Mouse (Mus musculus): Measurements from ENCODE around the gene Cbx2. TPM values are rescaled to one million over a fixed set of nuclear protein-coding genes. Genes with fewer than 3 reads are reported as not detected.

The Cbx2 gene
- polyA plus RNA-seq, 1 experiment from 2014 or later, result 6.9 TPM

DNA sequence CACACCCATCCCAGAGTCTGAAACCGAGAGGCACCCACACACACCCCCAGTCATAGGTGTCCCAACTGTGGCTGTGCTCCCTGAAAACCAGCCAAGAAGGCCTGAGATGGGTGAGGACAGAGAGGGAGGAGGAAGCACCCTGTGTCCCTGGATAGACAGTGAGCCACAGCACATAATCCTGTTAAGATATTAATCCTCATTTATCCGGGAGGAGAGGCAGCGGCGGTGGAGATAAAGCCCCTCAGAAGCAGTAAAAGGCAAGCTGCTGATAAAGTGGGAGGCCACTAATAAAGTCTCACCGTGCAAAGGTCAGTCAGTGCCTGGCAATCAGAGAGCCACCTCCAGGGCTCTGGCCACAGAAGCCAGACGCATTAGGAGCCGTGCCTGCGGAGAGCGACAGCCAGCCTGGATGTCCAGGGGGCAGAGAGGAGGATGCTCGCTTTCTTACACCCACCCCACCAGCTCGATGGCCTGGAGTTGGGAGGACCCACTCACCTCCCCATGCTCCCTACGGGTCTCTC lies 40.1 kb upstream of the Cbx2 start:
- DNase-seq (ENCODE audit: low spot score), result no peak

DNA sequence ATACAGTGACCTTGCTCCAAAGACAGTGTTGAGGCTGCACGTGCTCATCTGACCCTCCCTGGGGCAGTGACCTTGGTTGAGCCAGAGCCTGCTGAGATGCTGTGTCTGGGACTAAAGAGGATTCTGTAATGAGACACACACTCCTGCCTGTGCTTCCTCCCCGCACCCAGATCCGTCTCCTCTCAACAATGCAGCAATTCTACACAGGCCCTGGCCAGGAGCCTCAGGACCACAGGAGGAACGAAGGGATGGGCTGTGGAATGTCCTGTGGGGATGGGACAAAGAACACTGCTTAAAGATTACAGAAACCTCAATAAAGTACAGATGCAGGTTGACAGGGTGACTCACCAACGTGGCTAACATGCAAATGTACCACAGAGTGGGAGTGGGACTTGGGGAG lies 37.2 kb upstream of the Cbx2 start:
- no peak for DNase-seq (ENCODE audit: low spot score)
- no peaks in the 10 kb centered on the region for H3K36me3 ChIP-seq (ENCODE audit: insufficient read depth, low read length)
- no peak overlapping the region for H3K9ac ChIP-seq (replicated peaks; ENCODE audit: low read depth)
- H3K4me1 ChIP-seq (ENCODE audit: insufficient read depth, low read depth, low read length), result no peaks in the 10 kb centered on the region
- H3K4me3 ChIP-seq (ENCODE audit: low read depth, low read length), result no peak overlapping the region
- H3K27ac ChIP-seq (ENCODE audit: low read length), result no peak overlapping the region
- H3K27me3 ChIP-seq (replicated peaks; ENCODE audit: insufficient read depth, low read length), result no peaks in the 10 kb centered on the region
- H3K4me2 ChIP-seq (replicated peaks; ENCODE audit: low read depth, low read length), result no peak overlapping the region
- no peak for TF ChIP-seq CTCF (IDR thresholded peaks at IDR 0.05)
- TF ChIP-seq EP300 (IDR thresholded peaks at IDR 0.05), result no peak
- no peak for ATAC-seq
- WGBS, result 56% methylated on average over 5 of the region's 5 CpGs
- H3K9me3 ChIP-seq (ENCODE audit: low read length), result no peaks in the 10 kb centered on the region

More for the DNA sequence above, 40.1 kb upstream of the Cbx2 start:
- no peaks in the 10 kb centered on the region for H3K9me3 ChIP-seq (ENCODE audit: low read length)
- WGBS, result 54% methylated on average over 12 of the region's 12 CpGs
- H3K4me2 ChIP-seq (replicated peaks; ENCODE audit: low read depth, low read length), result no peak overlapping the region
- no peak overlapping the region for H3K4me3 ChIP-seq (ENCODE audit: low read depth, low read length)
- H3K36me3 ChIP-seq (ENCODE audit: insufficient read depth, low read length), result no peaks in the 10 kb centered on the region
- TF ChIP-seq CTCF (IDR thresholded peaks at IDR 0.05) (no peak), EP300 (IDR thresholded peaks at IDR 0.05) (no peak)
- no peaks in the 10 kb centered on the region for H3K4me1 ChIP-seq (ENCODE audit: insufficient read depth, low read depth, low read length)
- no peak for ATAC-seq
- no peaks in the 10 kb centered on the region for H3K27me3 ChIP-seq (replicated peaks; ENCODE audit: insufficient read depth, low read length)
- no peak overlapping the region for H3K27ac ChIP-seq (ENCODE audit: low read length)
- no peak overlapping the region for H3K9ac ChIP-seq (replicated peaks; ENCODE audit: low read depth)

DNA sequence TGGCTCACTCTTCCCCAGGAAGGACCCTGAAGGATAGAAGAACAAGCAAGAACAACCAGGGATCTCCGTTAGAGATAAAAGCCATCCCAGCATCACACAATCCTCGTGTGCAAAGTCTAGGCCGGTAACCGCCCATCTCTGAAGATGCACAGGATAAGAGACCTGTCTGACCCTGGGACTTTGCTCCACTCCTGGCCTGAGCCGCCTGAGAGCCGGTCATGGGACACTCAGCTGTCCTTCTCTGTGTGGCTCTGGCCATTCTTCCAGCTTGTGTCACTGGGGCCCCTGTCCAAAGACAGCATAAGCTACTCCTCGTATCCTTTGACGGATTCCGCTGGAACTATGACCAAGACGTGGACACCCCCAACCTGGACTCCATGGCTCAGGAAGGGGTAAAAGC lies 34.8 kb upstream of the Cbx2 start, which contains the start of gene Enpp7:
Enpp7 (plus strand) TSS at position 190 of the 400 bp plus-strand sequence.
- no peak for ATAC-seq
- 80% methylated on average over 10 of the region's 10 CpGs for WGBS
- H3K4me2 ChIP-seq (replicated peaks; ENCODE audit: low read depth, low read length), result no peak within 1 kb of the TSS

DNA sequence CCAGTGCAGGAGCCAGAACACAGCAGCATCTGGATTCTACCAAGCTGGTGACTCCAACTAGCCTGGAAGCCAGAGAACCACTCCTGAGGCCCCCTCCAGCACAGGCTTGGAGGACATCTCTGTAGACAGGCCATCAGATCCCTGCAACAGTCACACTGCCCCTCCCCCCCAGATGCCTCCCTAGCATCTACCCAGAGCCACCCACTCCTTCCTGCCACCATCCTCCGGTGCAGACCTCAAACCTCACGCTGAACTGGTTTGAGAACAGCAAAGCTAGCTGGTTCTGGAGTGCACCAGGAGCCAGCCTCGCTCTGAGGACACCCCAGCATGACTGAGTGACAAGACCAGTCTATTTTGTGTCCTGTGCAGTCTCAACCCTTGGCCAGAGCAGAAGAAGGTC lies 30.0 kb upstream of the Cbx2 start:
- no peaks in the 10 kb centered on the region for H3K36me3 ChIP-seq (ENCODE audit: insufficient read depth, low read length)
- H3K4me2 ChIP-seq (replicated peaks; ENCODE audit: low read depth, low read length), result no peak overlapping the region
- 36% methylated on average over 3 of the region's 3 CpGs for WGBS
- DNase-seq (ENCODE audit: low spot score) (no peak), ATAC-seq (no peak)
- TF ChIP-seq CTCF (IDR thresholded peaks at IDR 0.05), result no peak
- no peak for TF ChIP-seq EP300 (IDR thresholded peaks at IDR 0.05)
- no peak overlapping the region for H3K9ac ChIP-seq (replicated peaks; ENCODE audit: low read depth)
- 0 out of 2 replicates have a peak, but pooled peaks cover 6% of the 10 kb centered on the region for H3K27me3 ChIP-seq (replicated peaks; ENCODE audit: insufficient read depth, low read length)
- H3K9me3 ChIP-seq (ENCODE audit: low read length), result no peaks in the 10 kb centered on the region
- no peaks in the 10 kb centered on the region for H3K4me1 ChIP-seq (ENCODE audit: insufficient read depth, low read depth, low read length)
- no peak overlapping the region for H3K27ac ChIP-seq (ENCODE audit: low read length)
- H3K4me3 ChIP-seq (ENCODE audit: low read depth, low read length), result no peak overlapping the region

More for the DNA sequence above, 34.8 kb upstream of the Cbx2 start, which contains the start of gene Enpp7:
- Histone ChIP-seq H3K27me3 (replicated peaks; ENCODE audit: insufficient read depth, low read length) (no peaks in the 10 kb centered on the region), H3K36me3 (ENCODE audit: insufficient read depth, low read length) (no peaks in the 10 kb centered on the region), H3K4me3 (ENCODE audit: low read depth, low read length) (no peak within 1 kb of the TSS), H3K27ac (ENCODE audit: low read length) (no peak within 1 kb of the TSS), H3K9ac (replicated peaks; ENCODE audit: low read depth) (no peak within 1 kb of the TSS), H3K4me1 (ENCODE audit: insufficient read depth, low read depth, low read length) (no peaks in the 10 kb centered on the region), H3K9me3 (ENCODE audit: low read length) (no peaks in the 10 kb centered on the region)
- no peak for DNase-seq (ENCODE audit: low spot score)
- TF ChIP-seq EP300 (IDR thresholded peaks at IDR 0.05) (no peak), CTCF (IDR thresholded peaks at IDR 0.05) (no peak)

DNA sequence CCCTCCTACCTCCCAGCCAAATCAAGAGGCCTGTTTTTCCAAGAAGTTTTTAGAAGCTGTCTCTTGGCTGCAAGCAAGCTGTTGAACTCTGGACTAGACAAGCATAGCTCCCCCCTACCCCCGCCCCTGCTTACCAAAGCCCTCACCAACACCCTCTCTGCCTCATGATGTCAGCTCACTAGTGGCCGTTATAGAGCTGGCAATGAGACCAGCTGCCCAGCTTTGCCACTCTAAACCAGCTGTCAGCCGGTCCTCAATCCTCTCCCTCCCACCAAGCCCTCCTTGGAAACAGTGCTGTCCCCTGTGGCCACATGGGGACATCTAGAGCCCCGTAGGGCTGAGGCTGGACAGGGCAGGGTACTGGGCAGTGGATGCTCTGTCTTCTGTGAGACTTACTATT lies 27.3 kb upstream of the Cbx2 start:
- DNase-seq (ENCODE audit: low spot score), result peak; percentile 25
- Histone ChIP-seq H3K9me3 (ENCODE audit: low read length) (no peaks in the 10 kb centered on the region), H3K27ac (ENCODE audit: low read length) (no peak overlapping the region), H3K4me3 (ENCODE audit: low read depth, low read length) (no peak overlapping the region), H3K4me1 (ENCODE audit: insufficient read depth, low read depth, low read length) (no peaks in the 10 kb centered on the region), H3K27me3 (replicated peaks; ENCODE audit: insufficient read depth, low read length) (peaks cover 28% of the 10 kb centered on the region; the same call in 1 of the 2 replicates), H3K4me2 (replicated peaks; ENCODE audit: low read depth, low read length) (no peak overlapping the region), H3K9ac (replicated peaks; ENCODE audit: low read depth) (no peak overlapping the region), H3K36me3 (ENCODE audit: insufficient read depth, low read length) (no peaks in the 10 kb centered on the region)
- ATAC-seq, result peak; percentile 53
- TF ChIP-seq CTCF (IDR thresholded peaks at IDR 0.05) (no peak), EP300 (IDR thresholded peaks at IDR 0.05) (no peak)
- 25% methylated on average over 4 of the region's 4 CpGs for WGBS

DNA sequence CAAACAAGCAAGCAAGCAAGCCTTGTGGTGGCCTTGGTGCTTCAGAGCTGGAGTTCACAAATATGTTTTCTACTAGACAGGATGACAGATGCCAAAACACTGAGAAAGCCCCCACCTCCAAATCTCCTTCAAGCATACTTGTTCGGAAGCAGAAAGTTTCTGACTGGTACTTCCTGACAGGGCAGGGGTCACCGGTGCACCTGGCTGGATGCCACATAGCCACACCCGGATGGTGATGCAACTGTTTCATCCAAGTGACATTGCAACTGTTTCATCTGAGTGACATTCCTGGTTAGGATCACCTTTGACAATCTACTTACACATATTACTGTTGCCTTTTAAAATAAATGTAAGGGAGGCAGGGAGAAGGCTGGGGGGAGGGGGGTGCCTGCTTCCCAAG lies 25.6 kb upstream of the Cbx2 start:
- Histone ChIP-seq H3K4me1 (ENCODE audit: insufficient read depth, low read depth, low read length) (no peaks in the 10 kb centered on the region), H3K27me3 (replicated peaks; ENCODE audit: insufficient read depth, low read length) (peaks cover 28% of the 10 kb centered on the region; the same call in 1 of the 2 replicates)
- ATAC-seq, result no peak

More for the DNA sequence above, 25.6 kb upstream of the Cbx2 start:
- Histone ChIP-seq H3K4me3 (ENCODE audit: low read depth, low read length) (no peak overlapping the region), H3K36me3 (ENCODE audit: insufficient read depth, low read length) (no peaks in the 10 kb centered on the region), H3K9me3 (ENCODE audit: low read length) (no peaks in the 10 kb centered on the region), H3K9ac (replicated peaks; ENCODE audit: low read depth) (no peak overlapping the region), H3K4me2 (replicated peaks; ENCODE audit: low read depth, low read length) (no peak overlapping the region), H3K27ac (ENCODE audit: low read length) (no peak overlapping the region)
- no peak for TF ChIP-seq EP300 (IDR thresholded peaks at IDR 0.05)
- TF ChIP-seq CTCF (IDR thresholded peaks at IDR 0.05), result no peak
- 38% methylated on average over 3 of the region's 3 CpGs for WGBS
- no peak for DNase-seq (ENCODE audit: low spot score)
